Mouse (Mus musculus) ES-Bruce4 (cell line): Measurements from ENCODE around the gene Usp7. TPM values are rescaled to one million over a fixed set of nuclear protein-coding genes. Genes with fewer than 3 reads are reported as not detected.
A peak's percentile ranks its signal among the peaks of the same experiment; 100 is the strongest.

Experiments used
- H3K27ac ChIP-seq: 2 replicates; pipeline ENCODE4 v1.5.1; 2012; ENCODE audit warnings: low read length, inconsistent platforms; ENCODE audit not compliant: insufficient read depth
- H3K27me3 ChIP-seq: 2 replicates; pipeline ENCODE4 v1.6.1; 2012; ENCODE audit warnings: mild to moderate bottlenecking, low read length, inconsistent platforms; ENCODE audit not compliant: control insufficient read depth, poor library complexity, insufficient read depth, severe bottlenecking
- H3K36me3 ChIP-seq: 2 replicates; pipeline ENCODE4 v1.6.1; 2012; ENCODE audit warnings: inconsistent platforms, mild to moderate bottlenecking, low read length, moderate library complexity; ENCODE audit not compliant: control insufficient read depth, poor library complexity, insufficient read depth, severe bottlenecking
- H3K4me1 ChIP-seq: one replicate; pipeline ENCODE4 v1.8.1; 2011; ENCODE audit warnings: low read length; ENCODE audit not compliant: control insufficient read depth, insufficient read depth
- H3K4me3 ChIP-seq: 2 replicates; pipeline ENCODE4 v1.5.1; 2011; ENCODE audit warnings: low read depth, mild to moderate bottlenecking, low read length
- H3K9ac ChIP-seq: 2 replicates; pipeline ENCODE4 v1.6.1; 2012; ENCODE audit warnings: low read depth, mild to moderate bottlenecking, inconsistent platforms; ENCODE audit not compliant: poor library complexity, severe bottlenecking
- H3K9me3 ChIP-seq: replicated peaks from 2 replicates; pipeline ENCODE4 v1.6.1; 2012; ENCODE audit warnings: mild to moderate bottlenecking, low read length, inconsistent platforms; ENCODE audit not compliant: control insufficient read depth, poor library complexity, insufficient read depth, severe bottlenecking
- CTCF ChIP-seq: IDR thresholded peaks from one replicate; pipeline ENCODE4 v1.8.1; 2011; ENCODE audit warnings: low read depth, low read length
- EP300 ChIP-seq: IDR thresholded peaks from 2 replicates; pipeline ENCODE4 v1.6.1; 2011; ENCODE audit warnings: low read depth, low read length; ENCODE audit not compliant: insufficient read depth
- POLR2A ChIP-seq: IDR thresholded peaks from one replicate; pipeline ENCODE4 v1.8.1; 2011; ENCODE audit warnings: low read length; ENCODE audit not compliant: insufficient read depth
- polyA plus RNA-seq: library from polyadenylated mRNA; stranded (reverse); fragments of >200 nt; gene quantifications from 2 replicates; pipeline ENCODE4 v1.2.4, GENCODE M21; 2011; ENCODE audit warnings: low read depth; ENCODE audit not compliant: missing spikeins, insufficient read depth, insufficient read length

Usp7 gene
- polyA plus RNA-seq, 1 experiment = 339 TPM

GRCm38 (mm10) chr16:8667261-8667660, 124.8 kb downstream of the Usp7 start:
- Histone ChIP-seq H3K4me3 (no peak overlapping the region), H3K9ac (no peak overlapping the region), H3K27me3 (no peaks in the 10 kb centered on the region), H3K27ac (0 out of 2 replicates have a peak overlapping the region, but pooled peaks have one; percentile 2), H3K4me1 (peaks cover 16% of the 10 kb centered on the region), H3K9me3 (no peaks in the 10 kb centered on the region), H3K36me3 (no peaks in the 10 kb centered on the region)
- no peak for TF ChIP-seq POLR2A
- TF ChIP-seq CTCF = no peak
- no peak for TF ChIP-seq EP300

GRCm38 (mm10) chr16:8666452-8666851, 125.7 kb downstream of the Usp7 start:
- H3K9me3 ChIP-seq = no peaks in the 10 kb centered on the region
- TF ChIP-seq POLR2A (no peak), EP300 (0 out of 2 replicates have a peak, but pooled peaks have one; percentile 22)
- no peak overlapping the region for H3K27ac ChIP-seq
- H3K4me3 ChIP-seq = no peak overlapping the region
- no peaks in the 10 kb centered on the region for H3K36me3 ChIP-seq
- H3K27me3 ChIP-seq = no peaks in the 10 kb centered on the region
- peaks cover 16% of the 10 kb centered on the region for H3K4me1 ChIP-seq
- no peak overlapping the region for H3K9ac ChIP-seq

- Histone ChIP-seq H3K4me3 (no peak overlapping the region), H3K4me1 (peaks cover 16% of the 10 kb centered on the region), H3K9ac (no peak overlapping the region), H3K27me3 (no peaks in the 10 kb centered on the region), H3K36me3 (no peaks in the 10 kb centered on the region), H3K9me3 (no peaks in the 10 kb centered on the region), H3K27ac (no peak overlapping the region)
- TF ChIP-seq POLR2A (no peak), CTCF (no peak), EP300 (no peak)
Measured at GRCm38 (mm10) chr16:8665367-8665766, 126.7 kb downstream of the Usp7 start.

- Histone ChIP-seq H3K9ac (no peak overlapping the region), H3K27me3 (no peaks in the 10 kb centered on the region), H3K27ac (no peak overlapping the region), H3K9me3 (no peaks in the 10 kb centered on the region), H3K36me3 (no peaks in the 10 kb centered on the region; the same call in 1 of the 2 replicates), H3K4me1 (peaks cover 9% of the 10 kb centered on the region), H3K4me3 (no peak overlapping the region)
- TF ChIP-seq CTCF = no peak
- no peak for TF ChIP-seq EP300
- TF ChIP-seq POLR2A = no peak
Measured at GRCm38 (mm10) chr16:8663606-8664539, 128.2 kb downstream of the Usp7 start.

GRCm38 (mm10) chr16:8663022-8663421, 129.1 kb downstream of the Usp7 start:
- Histone ChIP-seq H3K4me1 (peaks cover 5% of the 10 kb centered on the region), H3K27ac (no peak overlapping the region), H3K36me3 (no peaks in the 10 kb centered on the region; the same call in 1 of the 2 replicates), H3K9me3 (no peaks in the 10 kb centered on the region), H3K27me3 (no peaks in the 10 kb centered on the region), H3K4me3 (no peak overlapping the region), H3K9ac (no peak overlapping the region)
- no peak for TF ChIP-seq EP300
- TF ChIP-seq POLR2A = no peak
- no peak for TF ChIP-seq CTCF

- H3K27ac ChIP-seq = no peak overlapping the region
- no peak for TF ChIP-seq EP300
- no peak for TF ChIP-seq POLR2A
- TF ChIP-seq CTCF = no peak
Measured at GRCm38 (mm10) chr16:8658764-8659163, 133.3 kb downstream of the Usp7 start.

More at GRCm38 (mm10) chr16:8658764-8659163, 133.3 kb downstream of the Usp7 start:
- Histone ChIP-seq H3K9me3 (no peaks in the 10 kb centered on the region), H3K27me3 (no peaks in the 10 kb centered on the region), H3K4me3 (no peak overlapping the region), H3K9ac (no peak overlapping the region), H3K4me1 (no peaks in the 10 kb centered on the region), H3K36me3 (no peaks in the 10 kb centered on the region; the same call in 1 of the 2 replicates)
